Mouse (Mus musculus) forebrain, embryonic 10.5 days (tissue): Measurements from ENCODE around the gene Vegfa. TPM values are rescaled to one million over a fixed set of nuclear protein-coding genes. Genes with fewer than 3 reads are reported as not detected.

ENCODE experiments used
- DNase-seq: peaks from one replicate; pipeline ENCODE4 v3.0.0-alpha.2; 2017; ENCODE audit warnings: low spot score; ENCODE audit errors: extremely low spot score
- H3K27ac ChIP-seq: fragments of 300-500 bp; sonication (generic); 2 replicates; pipeline ENCODE4 v1.5.1; 2016; ENCODE audit warnings: mild to moderate bottlenecking
- H3K27me3 ChIP-seq: fragments of 300-500 bp; sonication (generic); 2 replicates; pipeline ENCODE4 v1.6.1; 2016; ENCODE audit warnings: mild to moderate bottlenecking; ENCODE audit not compliant: poor library complexity, severe bottlenecking
- H3K36me3 ChIP-seq: fragments of 300-500 bp; sonication (generic); replicated peaks from 2 replicates; pipeline ENCODE4 v1.6.1; 2016; ENCODE audit warnings: mild to moderate bottlenecking, moderate library complexity
- H3K4me1 ChIP-seq: fragments of 300-500 bp; sonication (generic); 2 replicates; pipeline ENCODE4 v1.6.1; 2016
- H3K4me3 ChIP-seq: fragments of 300-500 bp; sonication (generic); 2 replicates; pipeline ENCODE4 v1.5.1; 2016; ENCODE audit warnings: mild to moderate bottlenecking, moderate library complexity
- H3K9me3 ChIP-seq: fragments of 300-500 bp; sonication (generic); 2 replicates; pipeline ENCODE4 v1.6.1; 2016; ENCODE audit warnings: mild to moderate bottlenecking, moderate library complexity
- WGBS: fragments of 180-500 bp; shearing (Covaris S2); methylation state at CpG from one replicate; pipeline ENCODE4 v1.1.7; 2016; 5-methylcytosine and 5-hydroxymethylcytosine counted together
- polyA plus RNA-seq: library from polyadenylated mRNA; unstranded; fragments of >200 nt; fragmentation: Nextera tagmentation; extraction: Ambion mirVana; gene quantifications from 2 replicates; pipeline ENCODE4 v1.2.1, GENCODE M21; 2016

Gene Vegfa
- polyA plus RNA-seq, 1 experiment from 2014 or later = 2.4 TPM

GRCm38 (mm10) chr17:46021173-46021572 lies 11.0 kb downstream of the Vegfa start:
- Histone ChIP-seq H3K27me3 (no peaks in the 10 kb centered on the region), H3K9me3 (no peaks in the 10 kb centered on the region), H3K4me1 (peaks cover 7% of the 10 kb centered on the region; the same call in 1 of the 2 replicates), H3K4me3 (no peak overlapping the region), H3K36me3 (peaks cover 97% of the 10 kb centered on the region), H3K27ac (no peak overlapping the region)
- no peak for DNase-seq
- WGBS = 94% methylated on average over 7 of the region's 7 CpGs

GRCm38 (mm10) chr17:46020579-46020978 lies 11.6 kb downstream of the Vegfa start:
- Histone ChIP-seq H3K27ac (no peak overlapping the region), H3K9me3 (no peaks in the 10 kb centered on the region), H3K27me3 (no peaks in the 10 kb centered on the region), H3K4me3 (no peak overlapping the region), H3K4me1 (peaks cover 3% of the 10 kb centered on the region; the same call in 1 of the 2 replicates), H3K36me3 (peaks cover 97% of the 10 kb centered on the region)
- 92% methylated on average over 7 of the region's 7 CpGs for WGBS
- DNase-seq = no peak

- Histone ChIP-seq H3K36me3 (peaks cover 87% of the 10 kb centered on the region), H3K9me3 (no peaks in the 10 kb centered on the region)
- WGBS = 94% methylated on average over 10 of the region's 10 CpGs
Measured at GRCm38 (mm10) chr17:46018736-46019004, 13.5 kb downstream of the Vegfa start.

GRCm38 (mm10) chr17:46017946-46018735 lies 14.0 kb downstream of the Vegfa start:
- Histone ChIP-seq H3K27ac (no peak overlapping the region), H3K27me3 (no peaks in the 10 kb centered on the region), H3K4me1 (no peaks in the 10 kb centered on the region), H3K36me3 (peaks cover 82% of the 10 kb centered on the region), H3K4me3 (no peak overlapping the region), H3K9me3 (no peaks in the 10 kb centered on the region)
- no peak for DNase-seq
- 91% methylated on average over 24 of the region's 24 CpGs for WGBS

More at GRCm38 (mm10) chr17:46018736-46019004, 13.5 kb downstream of the Vegfa start:
- no peak overlapping the region for H3K27ac ChIP-seq
- no peaks in the 10 kb centered on the region for H3K4me1 ChIP-seq
- DNase-seq = no peak
- no peak overlapping the region for H3K4me3 ChIP-seq
- no peaks in the 10 kb centered on the region for H3K27me3 ChIP-seq

- no peak overlapping the region for H3K4me3 ChIP-seq
- H3K4me1 ChIP-seq = no peaks in the 10 kb centered on the region
- H3K36me3 ChIP-seq = peaks cover 67% of the 10 kb centered on the region
- no peak for DNase-seq
- no peaks in the 10 kb centered on the region for H3K27me3 ChIP-seq
- H3K27ac ChIP-seq = no peak overlapping the region
- WGBS = 89% methylated on average over 5 of the region's 5 CpGs
- no peaks in the 10 kb centered on the region for H3K9me3 ChIP-seq
Measured at GRCm38 (mm10) chr17:46016617-46017016, 15.6 kb downstream of the Vegfa start.

GRCm38 (mm10) chr17:46015967-46016366 lies 16.2 kb downstream of the Vegfa start:
- H3K27me3 ChIP-seq = no peaks in the 10 kb centered on the region
- peaks cover 60% of the 10 kb centered on the region for H3K36me3 ChIP-seq
- H3K4me1 ChIP-seq = no peaks in the 10 kb centered on the region
- no peak overlapping the region for H3K4me3 ChIP-seq
- no peak for DNase-seq
- H3K9me3 ChIP-seq = no peaks in the 10 kb centered on the region
- no peak overlapping the region for H3K27ac ChIP-seq
- 96% methylated on average over 6 of the region's 6 CpGs for WGBS

- DNase-seq = no peak
- Histone ChIP-seq H3K4me3 (no peak overlapping the region), H3K36me3 (peaks cover 50% of the 10 kb centered on the region), H3K27ac (no peak overlapping the region), H3K9me3 (no peaks in the 10 kb centered on the region), H3K27me3 (no peaks in the 10 kb centered on the region), H3K4me1 (no peaks in the 10 kb centered on the region)
- WGBS = 95% methylated on average over 2 of the region's 2 CpGs
Measured at GRCm38 (mm10) chr17:46014935-46015334, 17.2 kb downstream of the Vegfa start.

GRCm38 (mm10) chr17:46013549-46013948 lies 18.6 kb downstream of the Vegfa start:
- H3K36me3 ChIP-seq = peaks cover 36% of the 10 kb centered on the region
- no peak for DNase-seq
- H3K4me3 ChIP-seq = no peak overlapping the region
- no peak overlapping the region for H3K27ac ChIP-seq
- 94% methylated on average over 15 of the region's 15 CpGs for WGBS
- H3K4me1 ChIP-seq = no peaks in the 10 kb centered on the region
- H3K9me3 ChIP-seq = no peaks in the 10 kb centered on the region
- H3K27me3 ChIP-seq = no peaks in the 10 kb centered on the region

- no peaks in the 10 kb centered on the region for H3K4me1 ChIP-seq
- no peak for DNase-seq
- H3K27me3 ChIP-seq = no peaks in the 10 kb centered on the region
- H3K9me3 ChIP-seq = no peaks in the 10 kb centered on the region
- WGBS = 89% methylated on average over 8 of the region's 8 CpGs
- H3K4me3 ChIP-seq = no peak overlapping the region
- peaks cover 23% of the 10 kb centered on the region for H3K36me3 ChIP-seq
- H3K27ac ChIP-seq = no peak overlapping the region
Measured at GRCm38 (mm10) chr17:46012211-46012610, 20.0 kb downstream of the Vegfa start.

GRCm38 (mm10) chr17:46010462-46010861 lies 21.7 kb downstream of the Vegfa start:
- Histone ChIP-seq H3K36me3 (peaks cover 8% of the 10 kb centered on the region), H3K27me3 (no peaks in the 10 kb centered on the region), H3K4me3 (no peak overlapping the region), H3K27ac (no peak overlapping the region), H3K4me1 (no peaks in the 10 kb centered on the region), H3K9me3 (no peaks in the 10 kb centered on the region)
- 93% methylated on average over 6 of the region's 6 CpGs for WGBS
- DNase-seq = no peak

GRCm38 (mm10) chr17:46009182-46009581 lies 23.0 kb downstream of the Vegfa start:
- Histone ChIP-seq H3K9me3 (no peaks in the 10 kb centered on the region), H3K4me3 (no peak overlapping the region), H3K27me3 (no peaks in the 10 kb centered on the region), H3K27ac (no peak overlapping the region), H3K4me1 (no peaks in the 10 kb centered on the region), H3K36me3 (no peaks in the 10 kb centered on the region; the same call in 1 of the 2 replicates)
- DNase-seq = no peak
- WGBS = 75% methylated on average over 7 of the region's 7 CpGs

- Histone ChIP-seq H3K27ac (no peak overlapping the region), H3K4me1 (no peaks in the 10 kb centered on the region), H3K9me3 (no peaks in the 10 kb centered on the region), H3K27me3 (no peaks in the 10 kb centered on the region), H3K36me3 (no peaks in the 10 kb centered on the region), H3K4me3 (no peak overlapping the region)
- 83% methylated on average over 3 of the region's 3 CpGs for WGBS
- no peak for DNase-seq
Measured at GRCm38 (mm10) chr17:46005458-46005857, 26.7 kb downstream of the Vegfa start.

- Histone ChIP-seq H3K4me1 (no peaks in the 10 kb centered on the region), H3K36me3 (no peaks in the 10 kb centered on the region), H3K9me3 (no peaks in the 10 kb centered on the region), H3K27me3 (no peaks in the 10 kb centered on the region), H3K4me3 (no peak overlapping the region), H3K27ac (no peak overlapping the region)
- no peak for DNase-seq
- 86% methylated on average over 5 of the region's 5 CpGs for WGBS
Measured at GRCm38 (mm10) chr17:46004482-46004881, 27.7 kb downstream of the Vegfa start.
